Mouse (Mus musculus) E14TG2a.4 (cell line): ENCODE results near the gene Osmr.
"Not testable (repeated sequence)": the region's sequence is repeated elsewhere in the genome, so short reads cannot be mapped to it uniquely, and the experiment has no call there.

Experiments used
- H3K27me3 ChIP-seq: 2 replicates; pipeline ENCODE4 v1.6.1; 2014; ENCODE audit warnings: low read length, control low read depth; ENCODE audit not compliant: insufficient read depth
- H3K36me3 ChIP-seq: 2 replicates; pipeline ENCODE4 v1.6.1; 2014; ENCODE audit warnings: low read length, control low read depth; ENCODE audit not compliant: insufficient read depth
- H3K4me1 ChIP-seq: replicated peaks from 2 replicates; pipeline ENCODE4 v1.6.1; 2014; ENCODE audit warnings: low read depth, low read length, control low read depth
- H3K4me3 ChIP-seq: replicated peaks from 2 replicates; pipeline ENCODE4 v1.5.1; 2014; ENCODE audit warnings: mild to moderate bottlenecking, low read length
- H3K9me3 ChIP-seq: 2 replicates; pipeline ENCODE4 v1.6.1; 2014; ENCODE audit warnings: low read length, control low read depth
- CTCF ChIP-seq: conservative IDR thresholded peaks from 2 replicates; pipeline ENCODE4 v1.5.1; 2014; ENCODE audit warnings: low read length
- NANOG ChIP-seq: IDR thresholded peaks from 2 replicates; pipeline ENCODE4 v1.6.1; 2014; ENCODE audit warnings: borderline replicate concordance, low read length, mixed read lengths
- POU5F1 ChIP-seq: IDR thresholded peaks from 2 replicates; pipeline ENCODE4 v1.6.1; 2014; ENCODE audit warnings: low read length, borderline replicate concordance

The Osmr gene

GRCm38 (mm10) chr15:6857270-6857905, 17.4 kb downstream of the Osmr start:
- H3K4me1 ChIP-seq, result no peaks in the 10 kb centered on the region
- no peak for TF ChIP-seq POU5F1
- TF ChIP-seq NANOG, result no peak
- TF ChIP-seq CTCF, result no peak
- no peaks in the 10 kb centered on the region for H3K36me3 ChIP-seq
- no peak overlapping the region for H3K4me3 ChIP-seq
- no peaks in the 10 kb centered on the region for H3K9me3 ChIP-seq
- H3K27me3 ChIP-seq, result no peaks in the 10 kb centered on the region

DNA sequence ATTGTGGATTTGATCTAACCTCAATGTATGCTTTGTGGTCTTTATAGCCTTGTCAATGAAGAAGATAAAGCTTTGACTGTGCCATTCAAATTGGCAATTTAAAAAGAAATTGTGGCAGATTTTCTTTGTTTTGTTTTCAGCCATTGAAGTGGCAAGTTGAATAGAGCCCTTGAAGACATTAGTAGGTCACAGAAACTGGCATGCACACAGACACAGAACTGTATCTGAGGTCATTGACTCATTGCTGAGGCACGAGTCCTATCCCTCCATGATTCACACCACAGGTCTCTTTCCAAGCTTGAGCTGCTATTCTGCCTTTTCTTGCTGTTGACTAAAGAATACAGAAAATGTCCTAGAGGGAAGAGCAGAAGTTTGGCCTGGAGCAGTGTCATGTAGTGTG, 24.9 kb downstream of the Osmr start:
- Histone ChIP-seq H3K36me3 (no peaks in the 10 kb centered on the region), H3K4me3 (no peak overlapping the region), H3K27me3 (no peaks in the 10 kb centered on the region), H3K9me3 (0 out of 2 replicates have a peak, but pooled peaks cover under 1% of the 10 kb centered on the region), H3K4me1 (no peaks in the 10 kb centered on the region)
- TF ChIP-seq NANOG (no peak), CTCF (no peak), POU5F1 (no peak)

- TF ChIP-seq CTCF, result peak; percentile 53
- TF ChIP-seq NANOG, result no peak
- no peaks in the 10 kb centered on the region for H3K36me3 ChIP-seq
- peaks cover 14% of the 10 kb centered on the region for H3K9me3 ChIP-seq
- no peaks in the 10 kb centered on the region for H3K27me3 ChIP-seq
- no peak overlapping the region for H3K4me3 ChIP-seq
- H3K4me1 ChIP-seq, result no peaks in the 10 kb centered on the region
These were observed 34.6 kb downstream of the Osmr start for GRCm38 (mm10) chr15:6840199-6840598.

DNA sequence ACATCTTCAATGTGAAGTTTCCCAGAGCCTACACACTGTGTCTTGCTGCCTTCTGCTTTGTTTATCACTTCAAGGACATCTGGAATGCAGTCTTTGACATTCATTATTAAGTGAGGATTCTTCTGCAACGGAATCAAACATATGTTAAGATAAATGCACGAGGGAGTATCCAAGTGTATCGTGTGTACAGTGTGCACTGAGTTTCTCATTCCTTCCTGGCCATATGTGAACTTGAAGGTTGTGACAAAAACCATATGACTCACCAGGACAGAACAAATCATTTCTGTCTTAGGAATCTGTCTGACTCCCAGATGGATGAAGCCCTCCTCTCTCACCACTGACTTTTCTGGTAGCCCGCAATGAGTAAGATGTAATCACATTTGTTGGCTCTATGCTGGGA, 59.0 kb downstream of the Osmr start:
- Histone ChIP-seq H3K9me3 (peaks cover 18% of the 10 kb centered on the region), H3K36me3 (no peaks in the 10 kb centered on the region), H3K4me3 (no peak overlapping the region), H3K27me3 (no peaks in the 10 kb centered on the region), H3K4me1 (no peaks in the 10 kb centered on the region)
- TF ChIP-seq NANOG (no peak), POU5F1 (no peak), CTCF (no peak)

- not testable (repeated sequence) for H3K4me1 ChIP-seq, H3K27me3 ChIP-seq, H3K4me3 ChIP-seq
- H3K9me3 ChIP-seq, result peaks cover 55% of the 10 kb centered on the region
- H3K36me3 ChIP-seq, result peaks cover 44% of the 10 kb centered on the region
These were observed 73.6 kb downstream of the Osmr start for GRCm38 (mm10) chr15:6801212-6801611.

- Histone ChIP-seq H3K4me3 (no peak overlapping the region), H3K4me1 (no peaks in the 10 kb centered on the region), H3K27me3 (no peaks in the 10 kb centered on the region), H3K9me3 (peaks cover 6% of the 10 kb centered on the region), H3K36me3 (peaks cover 98% of the 10 kb centered on the region)
- TF ChIP-seq NANOG (no peak), CTCF (no peak), POU5F1 (no peak)
These were observed 81.9 kb downstream of the Osmr start for GRCm38 (mm10) chr15:6792846-6793245.

- H3K4me3 ChIP-seq, result no peak overlapping the region
- no peaks in the 10 kb centered on the region for H3K27me3 ChIP-seq
- H3K4me1 ChIP-seq, result no peaks in the 10 kb centered on the region
- no peak for TF ChIP-seq NANOG
- TF ChIP-seq POU5F1, result no peak
- no peak for TF ChIP-seq CTCF
- no peaks in the 10 kb centered on the region for H3K9me3 ChIP-seq
- peaks cover 98% of the 10 kb centered on the region for H3K36me3 ChIP-seq
These were observed 83.1 kb downstream of the Osmr start for GRCm38 (mm10) chr15:6791648-6792047.

DNA sequence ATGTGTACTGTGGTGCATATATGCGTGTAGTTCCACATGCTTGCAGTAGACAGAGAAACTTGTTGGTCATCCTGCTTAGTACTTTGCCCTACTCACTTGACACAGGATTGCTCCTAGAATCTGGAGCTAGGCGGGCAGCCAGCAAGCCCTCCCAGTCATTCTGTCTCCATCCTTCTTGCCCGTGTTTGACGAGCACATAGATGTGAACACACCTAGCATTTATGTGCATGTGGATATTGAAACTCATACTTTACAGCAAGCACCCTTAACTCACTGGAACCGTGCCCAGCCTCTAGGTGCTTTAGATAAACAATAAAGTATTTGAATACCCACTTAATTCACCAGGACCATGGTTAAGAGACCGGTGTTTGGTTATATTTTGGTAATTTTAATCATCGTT, 84.8 kb downstream of the Osmr start:
- no peak overlapping the region for H3K4me3 ChIP-seq
- no peaks in the 10 kb centered on the region for H3K9me3 ChIP-seq
- TF ChIP-seq NANOG (no peak), CTCF (no peak), POU5F1 (no peak)
- H3K27me3 ChIP-seq, result no peaks in the 10 kb centered on the region
- peaks cover 97% of the 10 kb centered on the region for H3K36me3 ChIP-seq
- H3K4me1 ChIP-seq, result no peaks in the 10 kb centered on the region

DNA sequence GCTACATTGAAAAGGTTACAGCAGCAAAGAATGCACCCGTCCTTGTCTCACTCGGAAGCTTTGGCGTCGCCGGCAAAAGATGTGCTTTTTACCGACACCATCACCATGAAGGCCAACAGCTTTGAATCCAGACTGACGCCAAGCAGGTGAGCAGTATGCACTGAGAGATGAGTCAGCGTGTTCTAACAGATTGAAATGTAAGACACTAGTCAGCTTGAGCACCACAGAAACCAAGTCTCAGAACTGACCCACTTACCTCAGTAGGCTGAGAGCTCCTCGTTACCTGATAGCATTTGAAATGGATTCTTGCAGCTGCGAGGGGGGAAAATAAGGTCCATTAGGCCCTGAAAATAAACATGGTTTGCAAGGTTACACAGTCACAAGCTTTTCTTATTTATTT, 87.5 kb downstream of the Osmr start:
- Histone ChIP-seq H3K9me3 (no peaks in the 10 kb centered on the region), H3K4me1 (no peaks in the 10 kb centered on the region), H3K27me3 (no peaks in the 10 kb centered on the region), H3K36me3 (peaks cover 95% of the 10 kb centered on the region), H3K4me3 (no peak overlapping the region)
- no peak for TF ChIP-seq NANOG
- no peak for TF ChIP-seq POU5F1
- no peak for TF ChIP-seq CTCF
